Mouse (Mus musculus) retina, adult 2 months (tissue): ENCODE results near the gene Crebl2.

Source experiments
- DNase-seq: peaks from one replicate; pipeline ENCODE4 v3.0.0-alpha.2; 2012; ENCODE audit warnings: low read depth, low spot score

Gene Crebl2

GRCm38 (mm10) chr6:134873018-134873417, 43.1 kb downstream of the Crebl2 start:
- DNase-seq = no peak

DNA sequence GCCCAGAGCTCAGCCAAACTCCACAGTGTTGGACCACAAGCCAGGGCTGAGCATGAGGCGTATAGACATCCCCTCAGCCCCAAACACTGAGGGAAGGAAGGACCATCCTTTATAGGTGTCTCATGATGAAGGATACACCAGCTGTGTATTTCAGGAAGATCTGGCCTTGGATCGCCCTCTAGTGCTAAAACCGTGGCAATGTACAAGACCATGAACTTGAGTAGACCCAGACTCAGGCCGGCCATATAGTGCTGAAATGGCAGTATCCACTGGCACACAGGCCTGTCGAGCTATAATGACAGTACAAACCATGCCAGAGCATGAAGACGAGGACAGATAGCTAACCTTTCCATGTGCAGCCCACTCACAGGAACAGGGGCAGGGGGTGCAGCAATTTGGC, 46.8 kb downstream of the Crebl2 start:
- DNase-seq = no peak

DNA sequence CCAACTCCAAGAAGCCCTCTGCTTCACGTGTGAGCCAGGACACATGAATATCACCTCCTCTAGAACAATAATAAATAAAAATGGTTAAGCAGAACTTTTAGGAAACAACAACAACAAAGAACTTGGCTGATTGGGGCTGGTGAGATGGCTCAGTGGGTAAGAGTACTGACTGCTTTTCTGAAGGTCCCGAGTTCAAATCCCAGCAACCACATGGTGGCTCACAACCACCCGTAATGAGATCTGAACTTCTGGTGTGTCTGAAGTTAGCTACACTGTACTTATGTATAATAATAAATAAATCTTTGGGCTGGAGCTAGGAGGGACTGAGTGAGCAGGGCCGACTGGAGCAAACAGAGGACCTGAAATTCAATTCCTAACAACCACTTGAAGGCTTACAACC, 47.3 kb downstream of the Crebl2 start:
- DNase-seq = no peak

DNA sequence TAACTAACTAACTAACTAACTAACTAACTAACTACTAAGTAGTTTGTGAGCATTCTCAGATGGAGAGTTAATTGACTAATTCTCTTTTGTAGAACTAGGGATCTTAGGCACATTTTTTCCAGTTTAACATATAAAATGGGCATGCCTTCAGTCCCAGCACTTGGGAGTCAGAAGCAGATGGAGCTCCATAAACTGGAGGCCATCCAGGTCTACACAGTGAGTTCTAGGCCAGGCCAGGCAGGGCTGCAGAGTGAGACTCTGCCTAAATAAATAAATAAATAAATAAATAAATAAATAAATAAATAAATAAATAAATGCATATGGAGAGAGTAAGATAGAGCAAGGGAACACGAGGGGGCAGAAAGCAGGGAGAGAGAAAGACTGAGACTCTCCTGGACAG, 47.9 kb downstream of the Crebl2 start:
- DNase-seq = no peak

GRCm38 (mm10) chr6:134879556-134879955, 49.6 kb downstream of the Crebl2 start:
- no peak for DNase-seq

- DNase-seq = no peak
Measured at GRCm38 (mm10) chr6:134880046-134880445, 50.1 kb downstream of the Crebl2 start.

GRCm38 (mm10) chr6:134883661-134884060, 53.7 kb downstream of the Crebl2 start:
- no peak for DNase-seq

DNA sequence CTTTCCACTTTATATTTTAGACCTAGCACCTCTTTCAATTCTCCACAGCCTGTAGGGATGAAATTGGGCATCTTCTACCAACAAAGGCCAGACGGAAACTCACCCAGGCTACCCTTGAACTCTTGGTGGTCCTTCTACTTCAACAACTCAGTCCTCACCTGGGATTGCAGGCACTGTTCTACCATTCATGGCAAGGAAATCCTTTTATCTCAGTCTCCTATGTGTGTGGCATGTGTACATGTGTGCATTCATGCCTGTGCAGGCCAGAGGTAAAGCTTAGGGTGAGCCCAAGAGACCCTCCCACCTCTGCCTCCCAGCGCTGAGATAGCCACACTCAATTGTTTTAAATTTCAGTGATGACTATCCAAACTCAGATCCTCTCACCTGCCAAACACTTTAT, 55.6 kb downstream of the Crebl2 start:
- DNase-seq = no peak

- no peak for DNase-seq
Measured at GRCm38 (mm10) chr6:134886475-134886874, 56.5 kb downstream of the Crebl2 start.

DNA sequence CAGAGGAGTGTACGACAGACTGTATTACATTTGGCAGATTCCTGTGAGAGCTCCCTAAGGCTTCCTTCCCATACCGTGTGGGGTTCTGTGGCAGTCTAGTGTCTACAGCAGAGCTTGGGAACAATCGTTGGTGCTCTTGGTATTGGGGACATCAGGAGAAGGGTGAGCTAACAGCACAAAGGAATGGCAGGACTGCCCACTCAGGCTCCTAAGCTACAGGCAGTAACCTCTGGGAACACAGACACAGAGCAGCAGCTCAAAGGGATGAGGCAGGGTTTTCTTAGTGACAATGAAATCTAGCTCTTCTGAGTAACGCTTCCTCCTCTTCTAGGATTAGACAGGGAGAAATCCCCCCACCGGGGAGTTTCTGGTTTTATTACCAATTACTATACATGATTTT, 57.1 kb downstream of the Crebl2 start:
- DNase-seq = no peak

DNA sequence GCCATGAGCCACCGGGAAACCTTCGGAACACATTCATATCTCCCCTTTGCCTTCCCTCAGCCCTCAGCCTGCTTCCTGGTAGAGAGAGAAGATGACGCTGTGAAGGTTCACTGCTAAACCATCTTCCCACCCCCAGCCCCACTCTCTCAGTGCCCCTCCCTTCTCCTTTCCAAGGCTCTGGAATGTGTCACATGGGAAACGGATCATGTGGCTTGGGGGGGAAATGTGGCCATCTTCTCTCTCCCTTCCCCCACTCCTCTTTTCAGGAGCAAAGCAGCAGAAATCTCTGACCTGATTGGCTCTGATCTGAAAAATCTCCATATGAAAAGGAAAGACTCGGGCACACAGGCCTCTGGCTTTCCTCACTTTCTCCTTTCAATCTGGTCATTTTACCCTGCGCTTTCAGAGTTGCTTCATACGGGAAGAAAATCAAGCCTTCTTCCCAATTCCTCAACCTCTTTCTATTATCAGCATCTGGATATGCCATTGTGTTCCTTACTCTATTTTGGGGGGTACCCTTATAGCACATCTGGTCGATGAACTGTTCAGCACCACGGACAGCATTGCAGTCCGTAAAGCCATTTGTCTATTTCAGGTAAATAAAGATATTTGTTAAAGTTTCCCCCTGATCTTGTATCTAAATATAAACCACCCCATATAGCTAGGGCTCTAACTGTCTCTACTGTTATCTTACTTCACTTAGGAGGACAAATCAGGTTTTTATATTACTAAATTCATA, 57.9 kb downstream of the Crebl2 start:
- DNase-seq = peak; percentile 61

- no peak for DNase-seq
Measured at GRCm38 (mm10) chr6:134888563-134889017, 58.6 kb downstream of the Crebl2 start.

DNA sequence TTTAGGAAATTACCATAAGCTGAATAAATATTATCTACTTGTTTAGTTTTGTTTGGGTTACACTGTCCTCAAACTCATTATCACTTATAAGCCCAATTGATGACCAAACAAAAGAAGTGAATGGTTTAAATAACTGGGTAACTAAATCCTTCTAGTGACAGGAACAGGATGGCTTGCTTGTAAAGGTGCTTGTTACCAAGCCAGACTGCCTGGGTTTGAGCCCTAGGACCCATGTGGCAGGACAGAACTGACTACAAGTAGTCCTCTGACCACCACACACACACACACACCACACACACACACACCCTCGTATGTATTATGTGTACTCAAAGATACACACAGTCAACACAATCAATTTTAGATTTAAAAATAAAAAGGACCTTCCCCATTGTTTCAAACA, 59.8 kb downstream of the Crebl2 start:
- DNase-seq = no peak

DNA sequence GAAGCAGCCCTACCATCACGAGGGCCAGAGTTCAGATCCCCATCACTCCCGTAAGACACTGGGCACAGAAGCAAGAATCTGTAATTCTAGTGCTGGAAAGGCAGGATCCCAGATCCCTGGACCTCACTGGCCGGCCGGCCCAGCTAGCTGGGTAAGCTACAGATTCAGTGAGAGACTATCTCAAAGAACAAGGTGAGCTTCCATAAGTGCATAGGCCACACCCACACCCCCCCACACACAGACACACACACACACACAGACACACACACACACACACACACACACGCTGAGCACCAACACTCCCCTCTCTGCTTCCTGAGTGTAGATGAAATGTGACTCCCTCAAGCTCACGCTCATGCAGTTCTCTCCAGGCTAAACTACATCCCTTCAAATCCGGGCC, 60.5 kb downstream of the Crebl2 start:
- DNase-seq = no peak

- no peak for DNase-seq
Measured at GRCm38 (mm10) chr6:134896570-134897436, 66.8 kb downstream of the Crebl2 start.

DNA sequence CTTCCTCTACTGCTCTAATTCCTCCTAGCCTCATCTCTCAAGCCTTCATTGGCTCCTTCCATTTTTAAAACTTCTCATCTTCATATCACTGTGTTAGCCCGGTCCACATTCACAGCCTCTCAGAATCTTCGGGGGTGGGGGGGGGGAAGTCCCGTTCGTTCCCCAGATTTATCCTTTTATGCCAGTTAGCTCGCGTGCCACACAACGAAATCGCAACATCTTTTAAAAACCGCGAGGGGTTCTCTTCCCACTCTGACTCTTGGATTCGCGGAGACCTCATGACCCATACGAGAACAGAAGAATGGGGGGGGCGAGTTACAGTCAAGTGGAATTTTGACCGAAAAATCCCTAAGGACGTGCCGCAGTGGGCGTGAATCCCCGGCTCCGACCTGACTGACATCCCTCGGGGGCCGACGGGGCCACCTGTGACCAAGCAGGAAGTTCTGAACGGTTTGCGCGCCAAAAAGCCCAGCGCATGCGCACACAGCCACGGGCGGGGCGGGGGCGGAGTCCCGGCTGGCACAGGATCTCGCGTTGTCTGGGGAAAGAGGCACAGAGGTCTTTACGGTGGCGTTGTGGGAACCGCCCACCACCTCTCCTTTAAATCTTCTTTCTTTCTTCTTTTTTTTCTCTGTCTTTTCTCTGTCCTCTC, 67.6 kb downstream of the Crebl2 start:
- peak; percentile 79 for DNase-seq

GRCm38 (mm10) chr6:134898095-134898965, 68.4 kb downstream of the Crebl2 start, which contains the start of gene Gpr19:
Gene Gpr19, minus strand, starts transcription at chr6:134898578.
- DNase-seq = peak; percentile 80

DNA sequence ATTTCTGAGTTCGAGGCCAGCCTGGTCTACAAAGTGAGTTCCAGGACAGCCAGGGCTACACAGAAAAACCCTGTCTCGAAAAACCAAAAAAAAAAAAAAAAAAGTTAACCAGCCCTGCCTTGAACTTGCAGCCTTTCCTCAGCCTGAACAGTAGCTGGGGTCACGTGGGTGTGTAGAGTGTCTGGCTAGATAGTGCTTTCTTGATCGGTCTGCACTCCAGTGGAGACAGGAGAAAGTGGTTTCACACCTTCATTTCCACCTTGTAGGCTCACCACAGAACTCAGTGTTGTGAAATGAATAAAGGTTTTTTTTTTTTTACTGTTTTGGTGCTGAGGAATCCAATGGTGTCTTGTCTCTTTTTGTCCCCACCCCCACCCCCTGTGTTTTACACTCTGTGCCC, 73.4 kb downstream of the Crebl2 start:
- no peak for DNase-seq

GRCm38 (mm10) chr6:134903891-134904884, 74.2 kb downstream of the Crebl2 start:
- no peak for DNase-seq

DNA sequence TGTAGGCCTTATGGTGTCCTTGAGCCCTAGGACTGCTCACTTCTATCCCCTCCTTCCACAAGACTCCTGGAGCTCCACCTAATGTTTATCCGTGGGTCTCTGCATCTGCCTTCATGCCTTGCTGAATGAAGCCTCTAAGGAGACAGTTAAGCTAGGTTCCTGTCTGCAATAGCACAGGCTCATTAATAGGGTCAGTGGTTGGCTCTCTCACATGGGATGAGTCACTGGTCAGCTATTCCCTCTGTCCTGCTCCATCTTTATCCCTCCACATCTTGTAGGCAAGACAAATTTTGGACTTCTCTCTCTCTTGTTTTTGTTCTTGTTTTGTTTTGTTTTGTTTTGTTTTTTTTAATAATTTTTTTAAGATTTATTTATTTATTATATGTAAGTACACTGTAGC, 75.9 kb downstream of the Crebl2 start:
- no peak for DNase-seq
